Mouse (Mus musculus): Measurements from ENCODE around the gene Slc2a2. TPM values are rescaled to one million over a fixed set of nuclear protein-coding genes. Genes with fewer than 3 reads are reported as not detected.
A peak's percentile ranks its signal among the peaks of the same experiment; 100 is the strongest.

The Slc2a2 gene
- polyA plus RNA-seq, 1 experiment from 2014 or later = 0.08 TPM

DNA sequence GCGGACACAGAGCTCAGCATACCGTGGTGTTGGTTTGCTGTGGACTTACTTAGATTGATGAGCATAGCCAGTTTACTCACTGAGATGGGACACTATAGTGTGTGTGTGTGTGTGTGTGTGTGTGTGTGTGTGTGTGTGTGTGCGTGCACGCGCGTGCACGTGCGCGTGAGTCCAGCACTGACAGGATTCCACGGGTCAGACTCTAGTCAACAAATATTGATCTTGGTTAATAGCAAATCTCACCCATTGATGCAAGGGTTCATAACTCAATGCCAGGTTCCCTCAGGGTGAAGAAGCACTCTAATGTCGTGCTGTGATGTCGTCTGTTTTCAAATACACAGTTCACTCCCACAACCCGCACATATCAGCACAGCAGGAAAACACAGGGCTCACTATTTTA, 27.5 kb downstream of the Slc2a2 start:
- H3K27me3 ChIP-seq (ENCODE audit: insufficient read depth, low read length) = no peaks in the 10 kb centered on the region
- H3K4me3 ChIP-seq (ENCODE audit: low read depth, low read length) = no peak overlapping the region
- no peaks in the 10 kb centered on the region for H3K9me3 ChIP-seq (ENCODE audit: low read depth, low read length)
- peaks cover 4% of the 10 kb centered on the region; the same call in 1 of the 2 replicates for H3K4me1 ChIP-seq (ENCODE audit: insufficient read depth)
- H3K4me2 ChIP-seq = no peak overlapping the region
- no peaks in the 10 kb centered on the region for H3K36me3 ChIP-seq (ENCODE audit: insufficient read depth)
- no peak for DNase-seq
- H3K9ac ChIP-seq = no peak overlapping the region
- no peak overlapping the region for H3K27ac ChIP-seq (ENCODE audit: low read depth)
- no peak for ATAC-seq (ENCODE audit: insufficient read depth)
- TF ChIP-seq CTCF (IDR thresholded peaks at IDR 0.05; ENCODE audit: low read depth) = no peak
- 78% methylated on average over 13 of the region's 13 CpGs for WGBS

- no peaks in the 10 kb centered on the region for H3K36me3 ChIP-seq (ENCODE audit: insufficient read depth)
- no peak overlapping the region for H3K9ac ChIP-seq
- H3K9me3 ChIP-seq (ENCODE audit: low read depth, low read length) = no peaks in the 10 kb centered on the region
- H3K27me3 ChIP-seq (ENCODE audit: insufficient read depth, low read length) = no peaks in the 10 kb centered on the region
- WGBS = 94% methylated on average over 7 of the region's 7 CpGs
- ATAC-seq (ENCODE audit: insufficient read depth) = no peak
- peaks cover 4% of the 10 kb centered on the region; the same call in 1 of the 2 replicates for H3K4me1 ChIP-seq (ENCODE audit: insufficient read depth)
- H3K4me2 ChIP-seq = no peak overlapping the region
- no peak overlapping the region for H3K27ac ChIP-seq (ENCODE audit: low read depth)
- no peak for TF ChIP-seq CTCF (IDR thresholded peaks at IDR 0.05; ENCODE audit: low read depth)
- no peak overlapping the region for H3K4me3 ChIP-seq (ENCODE audit: low read depth, low read length)
- no peak for DNase-seq
These were observed 28.7 kb downstream of the Slc2a2 start for GRCm38 (mm10) chr3:28726356-28726755.

DNA sequence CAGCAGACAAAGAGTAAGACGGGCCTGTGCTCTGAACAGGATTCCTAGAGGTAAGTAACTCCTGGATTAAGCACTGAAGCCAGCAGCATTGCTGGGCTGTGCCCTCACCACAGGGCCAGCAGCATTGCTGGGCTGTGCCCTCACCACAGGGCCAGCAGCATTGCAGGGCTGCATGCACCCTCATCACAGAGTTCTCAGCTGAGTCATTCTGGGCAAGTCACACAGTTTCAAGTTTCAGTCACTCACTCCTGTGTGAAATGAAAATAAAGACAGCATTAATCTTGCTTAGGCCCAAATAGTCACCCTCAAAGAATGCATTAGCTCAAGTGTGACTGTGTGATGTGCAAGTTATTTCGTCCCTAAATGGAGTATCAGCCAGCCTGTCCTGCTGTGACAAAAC, 37.0 kb downstream of the Slc2a2 start:
- Histone ChIP-seq H3K4me2 (no peak overlapping the region), H3K27me3 (ENCODE audit: insufficient read depth, low read length) (no peaks in the 10 kb centered on the region), H3K27ac (ENCODE audit: low read depth) (no peak overlapping the region), H3K4me1 (ENCODE audit: insufficient read depth) (no peaks in the 10 kb centered on the region), H3K4me3 (ENCODE audit: low read depth, low read length) (no peak overlapping the region), H3K9me3 (ENCODE audit: low read depth, low read length) (no peaks in the 10 kb centered on the region), H3K36me3 (ENCODE audit: insufficient read depth) (no peaks in the 10 kb centered on the region), H3K9ac (no peak overlapping the region)
- no peak for TF ChIP-seq CTCF (IDR thresholded peaks at IDR 0.05; ENCODE audit: low read depth)
- 54% methylated on average over 2 of the region's 2 CpGs for WGBS
- ATAC-seq (ENCODE audit: insufficient read depth) = no peak
- no peak for DNase-seq

GRCm38 (mm10) chr3:28736981-28737380, 39.3 kb downstream of the Slc2a2 start:
- H3K36me3 ChIP-seq (ENCODE audit: insufficient read depth) = no peaks in the 10 kb centered on the region
- H3K9ac ChIP-seq = no peak overlapping the region
- no peak overlapping the region for H3K27ac ChIP-seq (ENCODE audit: low read depth)
- H3K9me3 ChIP-seq (ENCODE audit: low read depth, low read length) = no peaks in the 10 kb centered on the region
- no peaks in the 10 kb centered on the region for H3K4me1 ChIP-seq (ENCODE audit: insufficient read depth)
- no peak overlapping the region for H3K4me2 ChIP-seq
- H3K4me3 ChIP-seq (ENCODE audit: low read depth, low read length) = no peak overlapping the region
- no peak for ATAC-seq (ENCODE audit: insufficient read depth)
- no peak for DNase-seq
- TF ChIP-seq CTCF (IDR thresholded peaks at IDR 0.05; ENCODE audit: low read depth) = no peak
- H3K27me3 ChIP-seq (ENCODE audit: insufficient read depth, low read length) = no peaks in the 10 kb centered on the region
- 48% methylated on average over 2 of the region's 2 CpGs for WGBS

DNA sequence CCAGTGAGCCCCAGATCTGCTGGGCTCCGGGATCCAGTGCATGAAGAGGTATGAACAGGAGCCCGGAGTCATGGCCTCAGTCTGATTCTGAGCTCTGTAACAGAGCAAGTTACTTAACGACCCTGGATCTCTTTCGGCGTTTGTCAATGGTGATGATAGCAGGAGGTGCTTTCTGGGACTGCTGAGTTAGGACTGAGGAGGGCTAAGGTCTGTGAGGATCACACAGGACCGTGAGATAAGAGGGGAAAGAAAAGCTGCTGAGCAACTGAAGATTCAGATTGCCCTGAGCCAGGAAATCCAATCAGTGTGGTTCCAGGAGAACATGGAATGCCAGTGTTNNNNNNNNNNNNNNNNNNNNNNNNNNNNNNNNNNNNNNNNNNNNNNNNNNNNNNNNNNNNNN, 42.6 kb downstream of the Slc2a2 start:
- DNase-seq = no peak
- ATAC-seq (ENCODE audit: insufficient read depth) = no peak
- Histone ChIP-seq H3K4me1 (ENCODE audit: insufficient read depth) (no peaks in the 10 kb centered on the region), H3K4me2 (no peak overlapping the region), H3K27ac (ENCODE audit: low read depth) (no peak overlapping the region), H3K9ac (no peak overlapping the region), H3K9me3 (ENCODE audit: low read depth, low read length) (no peaks in the 10 kb centered on the region), H3K36me3 (ENCODE audit: insufficient read depth) (no peaks in the 10 kb centered on the region), H3K27me3 (ENCODE audit: insufficient read depth, low read length) (no peaks in the 10 kb centered on the region), H3K4me3 (ENCODE audit: low read depth, low read length) (no peak overlapping the region)
- TF ChIP-seq CTCF (IDR thresholded peaks at IDR 0.05; ENCODE audit: low read depth) = no peak
- 33% methylated on average over 6 of the region's 6 CpGs for WGBS

DNA sequence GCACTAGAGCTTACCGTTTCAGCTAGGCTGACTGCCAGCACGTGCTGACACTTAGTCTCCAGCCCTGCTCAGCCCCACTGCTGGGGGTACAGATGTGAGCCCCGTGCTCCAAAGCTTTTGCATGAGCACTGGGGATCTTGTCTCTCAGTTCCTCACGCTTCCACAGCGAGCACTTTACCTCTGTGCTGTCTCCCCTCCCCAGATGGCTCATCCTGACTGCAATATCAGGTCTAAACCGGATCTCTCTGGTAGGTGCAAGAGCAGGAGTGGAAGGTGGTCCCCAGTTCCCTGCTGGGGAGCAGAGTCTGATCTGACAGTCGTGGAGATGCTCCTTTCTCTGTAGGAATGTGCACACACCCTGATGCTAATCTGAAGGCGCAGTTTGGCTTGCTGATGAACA, 45.5 kb downstream of the Slc2a2 start:
- Histone ChIP-seq H3K27ac (ENCODE audit: low read depth) (no peak overlapping the region), H3K9me3 (ENCODE audit: low read depth, low read length) (no peaks in the 10 kb centered on the region), H3K9ac (no peak overlapping the region), H3K4me1 (ENCODE audit: insufficient read depth) (no peaks in the 10 kb centered on the region), H3K4me3 (ENCODE audit: low read depth, low read length) (no peak overlapping the region), H3K4me2 (no peak overlapping the region), H3K27me3 (ENCODE audit: insufficient read depth, low read length) (no peaks in the 10 kb centered on the region), H3K36me3 (ENCODE audit: insufficient read depth) (no peaks in the 10 kb centered on the region)
- no peak for TF ChIP-seq CTCF (IDR thresholded peaks at IDR 0.05; ENCODE audit: low read depth)
- 40% methylated on average over 8 of the region's 8 CpGs for WGBS
- no peak for ATAC-seq (ENCODE audit: insufficient read depth)
- DNase-seq = no peak

GRCm38 (mm10) chr3:28745835-28746483, 48.3 kb downstream of the Slc2a2 start:
- Histone ChIP-seq H3K9me3 (ENCODE audit: low read depth, low read length) (no peaks in the 10 kb centered on the region), H3K36me3 (ENCODE audit: insufficient read depth) (no peaks in the 10 kb centered on the region), H3K4me2 (no peak overlapping the region), H3K27ac (ENCODE audit: low read depth) (no peak overlapping the region), H3K4me1 (ENCODE audit: insufficient read depth) (no peaks in the 10 kb centered on the region), H3K27me3 (ENCODE audit: insufficient read depth, low read length) (no peaks in the 10 kb centered on the region), H3K9ac (no peak overlapping the region), H3K4me3 (ENCODE audit: low read depth, low read length) (no peak overlapping the region)
- DNase-seq (peak; percentile 95), ATAC-seq (ENCODE audit: insufficient read depth) (peak; percentile 89)
- peak; percentile 100 for TF ChIP-seq CTCF (IDR thresholded peaks at IDR 0.05; ENCODE audit: low read depth)
- 33% methylated on average over 7 of the region's 7 CpGs for WGBS
